Mouse (Mus musculus) testis, adult 2 months (tissue): ENCODE data around the gene Clic1.
"Not testable (repeated sequence)": the region's sequence is repeated elsewhere in the genome, so short reads cannot be mapped to it uniquely, and the experiment has no call there.

Experiments used
- CTCF ChIP-seq: fragments of 200-500 bp; IDR thresholded peaks from 2 replicates; pipeline ENCODE4 v1.5.1; 2012; ENCODE audit warnings: low read depth, mild to moderate bottlenecking, inconsistent platforms, low read length, moderate library complexity; ENCODE audit not compliant: control insufficient read depth, insufficient read depth, insufficient replicate concordance
- POLR2A ChIP-seq: fragments of 200-500 bp; IDR thresholded peaks from 2 replicates; pipeline ENCODE4 v1.6.1; 2012; ENCODE audit warnings: low read depth, mild to moderate bottlenecking, inconsistent platforms, low read length, moderate library complexity; ENCODE audit not compliant: control insufficient read depth

- TF ChIP-seq CTCF, POLR2A: not testable (repeated sequence)
Measured at GRCm38 (mm10) chr17:35005902-35006301, 43.9 kb upstream of the Clic1 start.
